Mouse (Mus musculus): Measurements from ENCODE around the gene Slc10a2. TPM values are rescaled to one million over a fixed set of nuclear protein-coding genes. Genes with fewer than 3 reads are reported as not detected.
"Not testable (repeated sequence)": the region's sequence is repeated elsewhere in the genome, so short reads cannot be mapped to it uniquely, and the experiment has no call there.

The Slc10a2 gene
- polyA plus RNA-seq, 1 experiment from 2014 or later: 1.0 TPM

DNA sequence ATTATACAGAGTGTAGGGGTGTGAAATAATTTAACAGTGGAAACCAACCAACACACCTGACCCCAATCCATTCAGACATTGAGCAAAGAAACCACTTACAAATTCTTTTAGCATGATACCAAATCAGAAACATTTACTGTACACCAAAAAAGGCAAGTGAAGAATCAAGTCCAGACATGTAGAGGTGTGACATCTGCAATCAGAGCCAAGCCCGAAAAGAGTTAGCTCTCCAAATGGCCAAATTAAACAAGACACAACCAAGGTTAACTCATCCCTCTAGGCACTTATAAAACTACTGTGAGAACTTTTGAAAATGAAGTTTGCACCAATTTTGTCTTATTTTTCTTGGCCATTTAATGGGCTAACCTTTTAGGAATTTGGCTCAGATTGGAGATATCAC lies 46.3 kb downstream of the Slc10a2 start:
- Histone ChIP-seq H3K4me1 (replicated peaks; ENCODE audit: control insufficient read depth, insufficient read depth, low read length) (no peaks in the 10 kb centered on the region), H3K9ac (ENCODE audit: low read depth, low read length) (no peak overlapping the region), H3K27ac (ENCODE audit: low read depth, low read length) (no peak overlapping the region), H3K4me2 (replicated peaks; ENCODE audit: low read depth) (no peak overlapping the region), H3K9me3 (ENCODE audit: control insufficient read depth) (no peaks in the 10 kb centered on the region), H3K27me3 (replicated peaks; ENCODE audit: control insufficient read depth, insufficient read depth, low read length) (no peaks in the 10 kb centered on the region), H3K36me3 (ENCODE audit: control insufficient read depth, insufficient read depth) (no peaks in the 10 kb centered on the region), H3K4me3 (ENCODE audit: low read depth, low read length) (no peak overlapping the region)
- no peak for ATAC-seq
- 87% methylated on average over 1 of the region's 1 CpGs for WGBS
- no peak for TF ChIP-seq CTCF (IDR thresholded peaks at IDR 0.05; ENCODE audit: low read depth)

DNA sequence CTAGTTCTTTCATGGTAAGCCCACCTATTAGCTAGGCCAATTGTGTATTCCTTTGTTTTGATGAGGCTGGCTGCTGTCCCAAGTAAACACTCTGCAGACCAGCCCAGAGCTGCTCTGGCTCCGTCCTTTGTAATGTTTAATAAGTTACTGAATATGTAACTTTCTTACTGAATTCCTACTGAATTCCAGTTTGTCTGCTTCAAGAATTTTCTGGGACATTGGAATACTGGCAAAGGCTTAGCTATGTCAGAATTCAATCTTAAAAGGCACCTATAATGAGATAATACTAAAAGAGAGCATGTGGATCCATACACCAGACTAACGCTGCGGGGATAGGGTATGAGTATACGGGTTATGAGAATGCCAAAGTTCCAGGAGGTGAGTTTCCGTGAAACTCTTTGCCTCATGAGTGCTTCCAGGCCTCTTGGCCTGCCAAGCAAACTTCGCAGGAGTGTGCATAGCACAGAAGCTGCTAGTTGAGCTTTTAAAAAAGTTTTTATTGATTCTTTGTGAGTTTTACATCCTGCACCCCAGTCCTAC lies 60.7 kb downstream of the Slc10a2 start:
- not testable (repeated sequence) for H3K27ac ChIP-seq (ENCODE audit: low read depth, low read length); H3K27me3 ChIP-seq (replicated peaks; ENCODE audit: control insufficient read depth, insufficient read depth, low read length); H3K4me1 ChIP-seq (replicated peaks; ENCODE audit: control insufficient read depth, insufficient read depth, low read length); H3K36me3 ChIP-seq (ENCODE audit: control insufficient read depth, insufficient read depth); H3K4me3 ChIP-seq (ENCODE audit: low read depth, low read length); H3K9ac ChIP-seq (ENCODE audit: low read depth, low read length); ATAC-seq; H3K4me2 ChIP-seq (replicated peaks; ENCODE audit: low read depth); H3K9me3 ChIP-seq (ENCODE audit: control insufficient read depth)
- 84% methylated on average over 6 of the region's 6 CpGs for WGBS

DNA sequence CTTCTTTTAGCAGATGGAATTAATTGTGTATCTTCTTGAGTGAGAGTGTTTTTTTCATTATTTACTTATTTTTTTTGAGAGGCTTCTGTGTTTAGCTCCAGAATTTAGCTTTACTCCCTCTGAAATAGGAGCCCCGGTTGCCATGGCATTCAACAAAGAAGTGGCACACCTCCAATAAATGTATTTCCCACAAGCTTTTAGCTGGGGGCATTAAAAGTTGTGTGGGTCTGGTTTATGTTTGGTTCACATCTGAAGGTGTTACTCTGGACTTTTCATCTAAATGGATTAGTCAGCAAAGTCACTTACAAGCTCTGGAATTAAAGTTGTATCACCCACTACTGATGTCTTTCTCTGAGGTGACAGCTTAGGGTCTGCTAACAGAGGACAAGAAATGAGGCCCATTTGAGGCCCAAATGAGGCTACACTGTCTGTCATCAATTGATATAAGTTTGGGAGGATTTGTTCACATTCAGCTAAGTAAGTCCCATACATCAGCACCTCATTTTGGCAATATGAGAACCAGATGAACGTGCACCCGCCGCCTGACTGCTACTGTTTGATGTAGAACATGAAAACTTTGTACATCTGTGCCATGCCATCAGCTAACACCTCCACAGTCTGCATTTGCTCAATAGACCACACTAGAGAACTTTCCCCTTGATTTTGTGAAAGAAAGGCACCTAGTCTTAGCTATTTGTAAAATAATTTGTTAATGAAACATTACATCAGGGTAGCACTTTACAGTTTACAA lies 66.2 kb downstream of the Slc10a2 start:
- no peak overlapping the region for H3K4me3 ChIP-seq (ENCODE audit: low read depth, low read length)
- no peak overlapping the region for H3K27ac ChIP-seq (ENCODE audit: low read depth, low read length)
- H3K4me1 ChIP-seq (replicated peaks; ENCODE audit: control insufficient read depth, insufficient read depth, low read length): no peaks in the 10 kb centered on the region
- no peak overlapping the region for H3K4me2 ChIP-seq (replicated peaks; ENCODE audit: low read depth)
- 86% methylated on average over 4 of the region's 4 CpGs for WGBS
- no peaks in the 10 kb centered on the region for H3K9me3 ChIP-seq (ENCODE audit: control insufficient read depth)
- TF ChIP-seq CTCF (IDR thresholded peaks at IDR 0.05; ENCODE audit: low read depth): no peak
- no peak for ATAC-seq
- no peak overlapping the region for H3K9ac ChIP-seq (ENCODE audit: low read depth, low read length)
- no peaks in the 10 kb centered on the region for H3K36me3 ChIP-seq (ENCODE audit: control insufficient read depth, insufficient read depth)
- no peaks in the 10 kb centered on the region for H3K27me3 ChIP-seq (replicated peaks; ENCODE audit: control insufficient read depth, insufficient read depth, low read length)
